Mouse (Mus musculus) spleen, adult 10 weeks (tissue): ENCODE measurements around the gene Rhox4a. TPM values are rescaled to one million over a fixed set of nuclear protein-coding genes. Genes with fewer than 3 reads are reported as not detected.

Experiments
- polyA plus RNA-seq: library from polyadenylated mRNA; stranded (reverse); fragments of 350-450 nt; fragmentation: Illumina TruSeq; extraction: RNeasy Lipid Tissue Mini Kit (QIAGEN cat#74804); gene quantifications from one replicate; pipeline ENCODE4 v1.2.3, GENCODE M21; 2015; ENCODE audit warnings: low replicate concordance; ENCODE audit not compliant: insufficient read depth

Gene Rhox4a
- polyA plus RNA-seq, result not detected

GRCm38 (mm10) chrX:37265038-37265437 lies at the start of gene Rhox4a:
TSS of gene Rhox4a (plus strand) at chrX:37265338.

GRCm38 (mm10) chrX:37222158-37222557 lies 43.0 kb upstream of the Rhox4a start, which contains the start of gene Rhox1:
TSS of gene Rhox1 (minus strand) at chrX:37222258.

GRCm38 (mm10) chrX:37244676-37245075 lies 20.5 kb upstream of the Rhox4a start, which contains the start of gene Rhox2a:
TSS of gene Rhox2a (plus strand) at chrX:37244976.

DNA sequence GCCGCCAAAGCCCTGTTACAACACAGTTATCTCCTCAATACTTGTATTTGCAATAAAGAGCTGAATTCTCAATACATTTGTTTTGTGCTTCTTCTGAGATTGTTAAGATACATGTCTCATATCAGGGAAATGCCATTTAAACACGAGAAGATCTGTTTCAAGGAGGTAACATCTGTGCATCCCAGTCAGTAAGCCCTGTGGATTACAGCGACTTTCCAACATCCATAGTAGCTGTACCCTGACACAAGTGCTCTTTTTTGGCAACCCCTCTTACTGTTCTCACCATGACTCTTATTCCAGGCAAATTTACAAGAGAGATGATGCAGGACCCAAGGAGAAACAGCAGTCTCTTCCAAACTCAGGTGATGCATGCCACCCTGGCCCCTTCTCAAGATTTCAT lies 15.5 kb upstream of the Rhox4a start, which contains the start of gene Rhox3a:
Gene Rhox3a, plus strand, starts transcription at position 301 of the 400 bp plus-strand sequence.

Other genes starting within 250 kb of the Rhox4a start
- gene Sowahd, start 216.5 kb upstream of the Rhox4a start, polyA plus RNA-seq, result not detected
- 2,551 TPM for gene Rpl39, start 179.9 kb upstream of the Rhox4a start, polyA plus RNA-seq
- 70.0 TPM for gene Upf3b, start 155.0 kb upstream of the Rhox4a start, polyA plus RNA-seq
- gene Nkap, start 138.5 kb upstream of the Rhox4a start, polyA plus RNA-seq, result 16.9 TPM
- gene Akap14, start 96.5 kb upstream of the Rhox4a start, polyA plus RNA-seq, result not detected
- gene Ndufa1, start 74.2 kb upstream of the Rhox4a start, polyA plus RNA-seq, result 138 TPM
- 4.0 TPM for gene Rnf113a1, start 74.1 kb upstream of the Rhox4a start, polyA plus RNA-seq
- gene Gm9, start 54.3 kb upstream of the Rhox4a start, polyA plus RNA-seq, result not detected
- gene Rhox1, start 43.1 kb upstream of the Rhox4a start, polyA plus RNA-seq, result not detected
- not detected for gene Rhox2a, start 20.4 kb upstream of the Rhox4a start, polyA plus RNA-seq
- not detected for gene Rhox3a, start 15.4 kb upstream of the Rhox4a start, polyA plus RNA-seq
- gene Rhox3a2, start 114.7 kb downstream of the Rhox4a start, polyA plus RNA-seq, result not detected
- gene Rhox4a2, start 125.5 kb downstream of the Rhox4a start, polyA plus RNA-seq, result not detected
- not detected for gene Rhox2b, start 146.7 kb downstream of the Rhox4a start, polyA plus RNA-seq
- gene Rhox4b, start 167.2 kb downstream of the Rhox4a start, polyA plus RNA-seq, result not detected
- not detected for gene Rhox2c, start 188.3 kb downstream of the Rhox4a start, polyA plus RNA-seq
- gene Rhox3c, start 193.2 kb downstream of the Rhox4a start, polyA plus RNA-seq, result not detected
- not detected for gene Rhox4c, start 215.0 kb downstream of the Rhox4a start, polyA plus RNA-seq
- not detected for gene Rhox2d, start 228.1 kb downstream of the Rhox4a start, polyA plus RNA-seq
- not detected for gene Rhox4d, start 249.0 kb downstream of the Rhox4a start, polyA plus RNA-seq